Comparison of ENCODE assay signal across 21 mouse cellular contexts in genomic region chr19:4164721-4165120, GRCm38 (mm10). TPM values are rescaled to one million over a fixed set of nuclear protein-coding genes. Genes with fewer than 3 reads are reported as not detected.
DNase-seq lines count a peak whose midpoint lies in the region; ATAC-seq and TF ChIP-seq lines count a peak whose summit lies in the region.
"Had no signal": no experiment of that assay in that cellular context is flagged by ENCODE, and none has a peak within 500 bp of the region (broad histone marks: within the 10 kb centered on the region; RNA-seq: fewer than 3 reads in every experiment).

No protein-coding gene starts in this region.

- no peak overlapping the region for H3K4me2 ChIP-seq in kidney, embryonic 15.5 days
- H3K4me2 ChIP-seq in liver, embryonic 14.5 days (ENCODE audit: low read depth), result no peak overlapping the region
- H3K4me2 ChIP-seq: hindbrain, embryonic 15.5 days had no signal

- WGBS in kidney, embryonic 15.5 days, result 72% methylated on average over 2 of the region's 2 CpGs
- 62% methylated on average over 2 of the region's 2 CpGs for WGBS in liver, embryonic 14.5 days (ENCODE audit: insufficient replicate concordance)

- H3K36me3 ChIP-seq in kidney, embryonic 15.5 days, result peaks cover 19% of the 10 kb centered on the region
- no peaks in the 10 kb centered on the region; the same call in 1 of the 2 replicates for H3K36me3 ChIP-seq in liver, embryonic 14.5 days (replicated peaks; ENCODE audit: control insufficient read depth, insufficient read depth, low read depth)

- no peak for TF ChIP-seq CTCF in liver, embryonic 14.5 days (IDR thresholded peaks at IDR 0.05; ENCODE audit: low read depth)

- no peaks in the 10 kb centered on the region for H3K9me3 ChIP-seq in kidney, embryonic 15.5 days (replicated peaks)
- H3K9me3 ChIP-seq in liver, embryonic 14.5 days (ENCODE audit: control insufficient read depth, low read length), result no peaks in the 10 kb centered on the region
- H3K9me3 ChIP-seq: hindbrain, embryonic 15.5 days had no signal

- no peaks in the 10 kb centered on the region for H3K27me3 ChIP-seq in kidney, embryonic 15.5 days
- H3K27me3 ChIP-seq in liver, embryonic 14.5 days (ENCODE audit: control insufficient read depth, insufficient read depth, low read length), result no peaks in the 10 kb centered on the region
- H3K27me3 ChIP-seq: hindbrain, embryonic 15.5 days; Patski had no signal

- H3K4me1 ChIP-seq in kidney, embryonic 15.5 days, result peaks cover 20% of the 10 kb centered on the region
- H3K4me1 ChIP-seq in liver, embryonic 14.5 days (replicated peaks; ENCODE audit: control insufficient read depth in 2 of 2, insufficient read depth in 2 of 2, low read length in 1 of 2), result peaks cover 12 to 14% of the 10 kb centered on the region in 2 experiments

- ATAC-seq in kidney, embryonic 15.5 days (replicated peaks; ENCODE audit: low FRiP score), result no peak
- no peak for ATAC-seq in liver, embryonic 14.5 days (ENCODE audit: insufficient read depth)
- ATAC-seq: activated CD4-positive, CD25-positive, alpha-beta regulatory T cell, adult 4 months; forebrain, postnatal 0 days; intestine, postnatal 0 days; lung, postnatal 0 days; midbrain, embryonic 16.5 days; Patski had no signal

- no peak overlapping the region for H3K4me3 ChIP-seq in kidney, embryonic 15.5 days (replicated peaks)
- H3K4me3 ChIP-seq in liver, embryonic 14.5 days (ENCODE audit: insufficient read depth in 1 of 2, low read depth in 2 of 2, low read length in 2 of 2), result no peak overlapping the region
- H3K4me3 ChIP-seq: erythroblast, embryonic 14.5 days; heart, adult 2 months; hindbrain, embryonic 15.5 days had no signal

- no peak for TF ChIP-seq EP300 in liver, embryonic 14.5 days (IDR thresholded peaks at IDR 0.05; ENCODE audit: low read depth)

- H3K27ac ChIP-seq in kidney, embryonic 15.5 days, result peak overlapping the region; percentile 32; the same call in 1 of the 2 replicates
- H3K27ac ChIP-seq in liver, embryonic 14.5 days, result peak overlapping the region; percentile 18; the same call in 1 of the 2 replicates
- H3K27ac ChIP-seq: heart, adult 2 months had no signal

- H3K9ac ChIP-seq in kidney, embryonic 15.5 days, result no peak overlapping the region
- no peak overlapping the region for H3K9ac ChIP-seq in liver, embryonic 14.5 days (replicated peaks)
- H3K9ac ChIP-seq: forebrain, postnatal 0 days; hindbrain, embryonic 15.5 days had no signal

- DNase-seq in cerebellum, adult 9-10 months, result peak; percentile 55
- DNase-seq in cerebellum, postnatal 14 days, result no peak
- DNase-seq in kidney, adult 8-10 months, result no peak
- peak; percentile 73 for DNase-seq in adrenal gland, adult 8-10 months
- no peak for DNase-seq in liver, embryonic 14.5 days (ENCODE audit: low read depth in 3 of 3, low spot score in 3 of 3)
- no peak for DNase-seq in frontal cortex, postnatal 10 days (ENCODE audit: low spot score in 2 of 2)
- DNase-seq in embryo, embryonic 9.5 days (ENCODE audit: extremely low spot score), result no peak
- DNase-seq: forebrain, postnatal 0 days; kidney, postnatal 25 days; thymus, postnatal 25 days had no signal

RNA-seq across cellular contexts. Expression of gene Rps6kb2, which starts 1.6 kb away (rescaled TPM):
- polyA plus RNA-seq in kidney, embryonic 15.5 days (2015; fragmentation: Nextera tagmentation; extraction: Ambion mirVana), result 51.5 and 58.5 TPM in 2 replicates
- total RNA-seq in adrenal gland, adult 8-10 months (2022), result 10 to 100 TPM; 29.2 to 53.0 (median 46.7) TPM
- polyA plus RNA-seq in liver, embryonic 14.5 days (2012; rRNA removed), result 17.2 and 19.2 TPM in 2 replicates
- 19.5 and 19.9 TPM in 2 replicates for polyA plus RNA-seq in liver, embryonic 14.5 days (2014; fragmentation: Nextera tagmentation; extraction: Ambion mirVana)

RNA-seq across cellular contexts. Expression of gene Carns1, which starts 10.6 kb away (rescaled TPM):
- polyA plus RNA-seq in kidney, embryonic 15.5 days (2015; fragmentation: Nextera tagmentation; extraction: Ambion mirVana), result 2.9 and 3.1 TPM in 2 replicates
- total RNA-seq in adrenal gland, adult 8-10 months (2022), result 1 to 10 TPM; 3.6 to 6.8 (median 5.2) TPM
- polyA plus RNA-seq in liver, embryonic 14.5 days (2012; rRNA removed), result 0.32 and 0.44 TPM in 2 replicates
- polyA plus RNA-seq in liver, embryonic 14.5 days (2014; fragmentation: Nextera tagmentation; extraction: Ambion mirVana), result 0.18 and 0.71 TPM in 2 replicates
- polyA plus RNA-seq: erythroblast, embryonic 14.5 days had no signal

RNA-seq across cellular contexts. Expression of gene Ptprcap, which starts 11.3 kb away (rescaled TPM):
- 0.42 and 1.2 TPM in 2 replicates for polyA plus RNA-seq in kidney, embryonic 15.5 days (2015; fragmentation: Nextera tagmentation; extraction: Ambion mirVana)
- total RNA-seq in adrenal gland, adult 8-10 months (2022), result 1 to 10 TPM; 2.2 to 4.4 (median 3.4) TPM
- 12.5 and 16.3 TPM in 2 replicates for polyA plus RNA-seq in liver, embryonic 14.5 days (2012; rRNA removed)
- polyA plus RNA-seq in liver, embryonic 14.5 days (2014; fragmentation: Nextera tagmentation; extraction: Ambion mirVana), result 14.4 and 17.0 TPM in 2 replicates

RNA-seq across cellular contexts. Expression of gene Coro1b, which starts 16.3 kb away (rescaled TPM):
- polyA plus RNA-seq in kidney, embryonic 15.5 days (2015; fragmentation: Nextera tagmentation; extraction: Ambion mirVana), result 165 and 174 TPM in 2 replicates
- 100 to 1,000 TPM; 174 to 210 (median 184) TPM for total RNA-seq in adrenal gland, adult 8-10 months (2022)
- 57.5 and 59.2 TPM in 2 replicates for polyA plus RNA-seq in liver, embryonic 14.5 days (2012; rRNA removed)
- polyA plus RNA-seq in liver, embryonic 14.5 days (2014; fragmentation: Nextera tagmentation; extraction: Ambion mirVana), result 57.5 and 62.2 TPM in 2 replicates

RNA-seq across cellular contexts. Expression of gene Cabp4, which starts 20.9 kb away (rescaled TPM):
- polyA plus RNA-seq in kidney, embryonic 15.5 days (2015; fragmentation: Nextera tagmentation; extraction: Ambion mirVana), result 0.05 and 0.10 TPM in 2 replicates
- total RNA-seq in adrenal gland, adult 8-10 months (2022), result under 1 TPM; 0.23 to 0.59 (median 0.39) TPM
- polyA plus RNA-seq in liver, embryonic 14.5 days (2012; rRNA removed), result 0.03 and 0.15 TPM in 2 replicates
- polyA plus RNA-seq in liver, embryonic 14.5 days (2014; fragmentation: Nextera tagmentation; extraction: Ambion mirVana), result not detected in 2 replicates
- total RNA-seq: forebrain, postnatal 0 days; gastrocnemius, adult 8-10 months; heart, adult 2 months had no signal
- polyA plus RNA-seq: heart, embryonic 16.5 days had no signal

Comparison
In these comparisons a context has a peak if more than half of its experiments do, and no peak if none do; other contexts are left out.
1. DNase-seq: peak in cerebellum, adult 9-10 months (single experiment) and adrenal gland, adult 8-10 months (single experiment); none in cerebellum, postnatal 14 days (0 of 2), kidney, adult 8-10 months (0 of 2), liver, embryonic 14.5 days (0 of 3), frontal cortex, postnatal 10 days (0 of 2) and embryo, embryonic 9.5 days (single experiment).